In the genomic region with DNA sequence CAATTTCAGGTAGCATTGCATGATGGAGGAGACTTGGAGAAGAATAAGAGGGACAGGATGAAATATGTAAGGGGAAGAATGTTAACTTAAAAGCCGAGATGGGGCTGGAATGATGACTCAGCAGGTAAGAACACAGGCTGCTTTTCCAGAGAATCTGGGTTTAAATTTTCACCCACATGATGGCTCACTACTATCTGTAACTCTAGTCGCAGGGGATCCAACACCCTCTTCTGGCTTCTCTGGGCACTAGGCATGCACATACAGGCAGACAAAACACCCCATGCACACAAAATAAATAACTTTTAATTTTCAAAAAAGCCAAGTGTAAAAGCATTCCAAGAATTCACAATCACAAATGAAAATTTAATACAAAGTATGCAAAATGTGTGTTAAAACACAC, we compare ENCODE assay signal across 24 mouse cellular contexts. TPM values are rescaled to one million over a fixed set of nuclear protein-coding genes. Genes with fewer than 3 reads are reported as not detected.
"Had no signal": no experiment of that assay in that cellular context is flagged by ENCODE, and none has a peak within 500 bp of the region (broad histone marks: within the 10 kb centered on the region; RNA-seq: fewer than 3 reads in every experiment).

No protein-coding gene starts in this region.

- H3K4me3 ChIP-seq: kidney, embryonic 15.5 days; liver, embryonic 13.5 days; midbrain, embryonic 12.5 days; midbrain, embryonic 15.5 days; neural tube, embryonic 12.5 days; neural tube, embryonic 15.5 days had no signal

- H3K27me3 ChIP-seq: kidney, embryonic 15.5 days; liver, embryonic 13.5 days; midbrain, embryonic 12.5 days; midbrain, embryonic 15.5 days; neural tube, embryonic 12.5 days; neural tube, embryonic 15.5 days had no signal

- H3K9me3 ChIP-seq: kidney, embryonic 15.5 days; liver, embryonic 13.5 days; midbrain, embryonic 12.5 days; midbrain, embryonic 15.5 days; neural tube, embryonic 12.5 days; neural tube, embryonic 15.5 days had no signal

- H3K4me1 ChIP-seq: neural tube, embryonic 12.5 days had no signal

- H3K27ac ChIP-seq: kidney, embryonic 15.5 days; liver, embryonic 13.5 days; macrophage; midbrain, embryonic 12.5 days; midbrain, embryonic 15.5 days; neural tube, embryonic 12.5 days; neural tube, embryonic 15.5 days; stomach, postnatal 0 days had no signal

- DNase-seq: kidney, adult 8-10 months; kidney, postnatal 25 days; liver, embryonic 13.5 days; lung, adult 2 months; lung, postnatal 14 days; right cerebral cortex, postnatal 14 days; right cerebral cortex, postnatal 4 days; thymus, adult 2 months; thymus, postnatal 14 days; thymus, postnatal 4 days had no signal

- H3K36me3 ChIP-seq: kidney, embryonic 15.5 days; liver, embryonic 13.5 days; midbrain, embryonic 12.5 days; midbrain, embryonic 15.5 days; neural tube, embryonic 12.5 days; neural tube, embryonic 15.5 days had no signal

- H3K9ac ChIP-seq: kidney, embryonic 15.5 days; liver, embryonic 13.5 days; midbrain, embryonic 15.5 days; neural tube, embryonic 12.5 days; neural tube, embryonic 15.5 days had no signal

RNA-seq across cellular contexts. Expression of gene Slc22a8, which starts 25.8 kb away (rescaled TPM):
- total RNA-seq: liver, adult 2 months; megakaryocyte, adult 5-6 weeks had no signal
- polyA plus RNA-seq: large intestine, adult 2 months; limb, embryonic 11.5 days; lung, adult 2 months; macrophage; stomach, embryonic 14.5 days had no signal

RNA-seq across cellular contexts. Expression of gene Slc22a6, which starts 52.6 kb away (rescaled TPM):
- total RNA-seq: liver, adult 2 months; megakaryocyte, adult 5-6 weeks had no signal
- polyA plus RNA-seq: large intestine, adult 2 months; limb, embryonic 11.5 days; liver, adult 2 months; liver, embryonic 13.5 days; liver, embryonic 16.5 days; lung, adult 2 months; lung, embryonic 16.5 days; macrophage; stomach, embryonic 14.5 days; stomach, postnatal 0 days had no signal
